Mouse (Mus musculus): ENCODE measurements around the gene Cryl1. TPM values are rescaled to one million over a fixed set of nuclear protein-coding genes. Genes with fewer than 3 reads are reported as not detected.
A peak's percentile ranks its signal among the peaks of the same experiment; 100 is the strongest.

Gene Cryl1
- polyA plus RNA-seq, 1 experiment from 2014 or later: 9.2 TPM

DNA sequence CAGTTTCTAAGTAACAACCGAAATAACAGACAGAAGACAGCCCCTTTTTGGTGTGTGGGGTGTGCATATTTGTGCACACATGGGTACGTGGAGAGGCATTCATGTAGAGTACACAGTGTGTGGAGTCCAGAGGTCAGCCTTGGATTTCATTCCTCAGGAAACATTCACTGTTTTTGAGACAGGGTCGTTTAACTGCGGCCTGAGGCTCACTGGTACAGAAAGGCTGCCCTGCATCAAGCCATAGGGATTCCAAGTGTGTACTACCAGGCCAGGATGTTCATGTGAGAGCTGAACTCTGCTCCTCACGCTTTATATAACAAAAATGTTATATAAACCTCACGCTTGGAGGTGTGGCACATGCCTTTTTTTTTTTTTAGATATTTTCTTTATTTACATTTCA, 34.5 kb downstream of the Cryl1 start:
- Histone ChIP-seq H3K4me3 (ENCODE audit: low read depth, low read length) (no peak overlapping the region), H3K9me3 (ENCODE audit: control insufficient read depth, low read length) (no peaks in the 10 kb centered on the region), H3K27me3 (ENCODE audit: control insufficient read depth, insufficient read depth, low read length) (no peaks in the 10 kb centered on the region), H3K9ac (replicated peaks; ENCODE audit: low read depth, low read length) (no peak overlapping the region), H3K36me3 (ENCODE audit: control insufficient read depth, insufficient read depth, low read length) (no peaks in the 10 kb centered on the region), H3K4me1 (ENCODE audit: control insufficient read depth, insufficient read depth, low read length) (no peaks in the 10 kb centered on the region), H3K4me2 (ENCODE audit: low read depth, low read length) (no peak overlapping the region), H3K27ac (ENCODE audit: low read depth, low read length) (no peak overlapping the region)
- WGBS: 88% methylated on average over 6 of the region's 6 CpGs
- peak; percentile 28; the same call in 1 of the 2 replicates for ATAC-seq (ENCODE audit: low read depth)

- H3K4me1 ChIP-seq (ENCODE audit: control insufficient read depth, insufficient read depth, low read length): no peaks in the 10 kb centered on the region
Observed at GRCm38 (mm10) chr14:57362726-57363660, 35.3 kb downstream of the Cryl1 start.

DNA sequence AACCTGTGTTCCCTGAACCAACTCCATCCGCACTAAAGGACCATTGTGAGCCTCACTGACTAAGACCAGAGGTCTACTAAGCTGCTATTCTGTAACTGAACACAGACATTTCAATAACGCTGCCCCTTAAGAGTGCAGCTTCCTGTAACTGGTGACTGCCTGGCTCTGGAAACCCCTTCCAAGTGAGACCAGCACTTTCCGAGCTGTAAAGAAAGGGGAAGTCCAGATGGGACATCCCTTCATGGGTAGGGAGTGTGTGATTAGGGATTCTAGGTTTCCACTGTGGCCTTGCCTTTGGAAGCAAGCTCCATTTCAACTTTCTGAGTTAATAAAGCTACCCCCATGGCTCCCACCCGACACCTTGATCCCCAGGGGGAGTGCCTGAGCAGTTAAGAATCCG, 41.3 kb downstream of the Cryl1 start:
- H3K9ac ChIP-seq (replicated peaks; ENCODE audit: low read depth, low read length): no peak overlapping the region
- no peaks in the 10 kb centered on the region for H3K36me3 ChIP-seq (ENCODE audit: control insufficient read depth, insufficient read depth, low read length)
- H3K27ac ChIP-seq (ENCODE audit: low read depth, low read length): no peak overlapping the region
- 78% methylated on average over 5 of the region's 5 CpGs for WGBS
- H3K4me2 ChIP-seq (ENCODE audit: low read depth, low read length): no peak overlapping the region
- H3K27me3 ChIP-seq (ENCODE audit: control insufficient read depth, insufficient read depth, low read length): no peaks in the 10 kb centered on the region
- no peak for ATAC-seq (ENCODE audit: low read depth)
- no peaks in the 10 kb centered on the region for H3K9me3 ChIP-seq (ENCODE audit: control insufficient read depth, low read length)
- H3K4me1 ChIP-seq (ENCODE audit: control insufficient read depth, insufficient read depth, low read length): no peaks in the 10 kb centered on the region
- H3K4me3 ChIP-seq (ENCODE audit: low read depth, low read length): no peak overlapping the region

More at GRCm38 (mm10) chr14:57362726-57363660, 35.3 kb downstream of the Cryl1 start:
- Histone ChIP-seq H3K27me3 (ENCODE audit: control insufficient read depth, insufficient read depth, low read length) (no peaks in the 10 kb centered on the region), H3K27ac (ENCODE audit: low read depth, low read length) (no peak overlapping the region), H3K4me3 (ENCODE audit: low read depth, low read length) (no peak overlapping the region), H3K36me3 (ENCODE audit: control insufficient read depth, insufficient read depth, low read length) (no peaks in the 10 kb centered on the region), H3K9ac (replicated peaks; ENCODE audit: low read depth, low read length) (no peak overlapping the region), H3K4me2 (ENCODE audit: low read depth, low read length) (peak overlapping the region; percentile 45), H3K9me3 (ENCODE audit: control insufficient read depth, low read length) (no peaks in the 10 kb centered on the region)
- 12% methylated on average over 30 of the region's 31 CpGs for WGBS
- ATAC-seq (ENCODE audit: low read depth): peak; percentile 87; the same call in 1 of the 2 replicates

DNA sequence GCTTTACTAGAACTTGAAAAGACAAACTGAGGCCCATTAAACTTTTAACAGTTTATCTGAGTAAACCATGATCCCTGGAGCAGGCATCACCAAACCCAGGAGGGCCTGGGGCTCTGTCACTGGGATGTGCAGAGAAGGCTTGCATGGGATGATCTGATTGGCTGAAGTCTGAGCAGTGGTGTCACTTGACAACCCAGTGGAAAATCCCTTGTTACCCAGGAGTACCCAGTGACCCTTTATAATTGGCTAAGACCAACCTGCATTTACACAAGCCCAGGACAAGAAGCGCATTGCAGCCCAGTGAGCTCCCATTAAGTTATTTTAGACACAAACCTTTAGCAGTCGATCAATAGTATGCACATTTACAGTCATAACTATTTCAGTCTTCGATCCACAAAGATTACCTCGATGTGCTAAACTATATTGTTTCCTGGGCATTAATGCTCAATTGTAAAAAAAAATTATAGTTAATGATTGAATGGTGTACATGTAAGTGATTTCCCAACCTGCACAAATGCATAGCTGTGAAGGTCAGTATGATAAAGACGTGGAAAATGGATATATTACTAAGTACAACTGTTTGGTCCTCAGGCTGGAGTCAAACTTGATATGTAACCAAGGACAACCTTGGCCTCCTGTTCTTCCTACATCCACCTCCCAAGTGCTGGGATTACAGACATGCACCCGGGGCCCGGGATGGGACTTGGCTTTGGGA, 46.7 kb downstream of the Cryl1 start:
- Histone ChIP-seq H3K4me3 (ENCODE audit: low read depth, low read length) (no peak overlapping the region), H3K9ac (replicated peaks; ENCODE audit: low read depth, low read length) (no peak overlapping the region), H3K4me2 (ENCODE audit: low read depth, low read length) (no peak overlapping the region), H3K27ac (ENCODE audit: low read depth, low read length) (no peak overlapping the region), H3K36me3 (ENCODE audit: control insufficient read depth, insufficient read depth, low read length) (no peaks in the 10 kb centered on the region), H3K9me3 (ENCODE audit: control insufficient read depth, low read length) (no peaks in the 10 kb centered on the region), H3K27me3 (ENCODE audit: control insufficient read depth, insufficient read depth, low read length) (no peaks in the 10 kb centered on the region), H3K4me1 (ENCODE audit: control insufficient read depth, insufficient read depth, low read length) (no peaks in the 10 kb centered on the region)
- 71% methylated on average over 7 of the region's 7 CpGs for WGBS
- no peak for ATAC-seq (ENCODE audit: low read depth)

- Histone ChIP-seq H3K4me1 (ENCODE audit: control insufficient read depth, insufficient read depth, low read length) (no peaks in the 10 kb centered on the region), H3K27me3 (ENCODE audit: control insufficient read depth, insufficient read depth, low read length) (no peaks in the 10 kb centered on the region), H3K27ac (ENCODE audit: low read depth, low read length) (no peak overlapping the region), H3K9ac (replicated peaks; ENCODE audit: low read depth, low read length) (no peak overlapping the region), H3K9me3 (ENCODE audit: control insufficient read depth, low read length) (no peaks in the 10 kb centered on the region), H3K4me3 (ENCODE audit: low read depth, low read length) (no peak overlapping the region), H3K36me3 (ENCODE audit: control insufficient read depth, insufficient read depth, low read length) (no peaks in the 10 kb centered on the region), H3K4me2 (ENCODE audit: low read depth, low read length) (no peak overlapping the region)
- ATAC-seq (ENCODE audit: low read depth): no peak
- 91% methylated on average over 10 of the region's 10 CpGs for WGBS
Observed at GRCm38 (mm10) chr14:57349955-57350354, 48.4 kb downstream of the Cryl1 start.

DNA sequence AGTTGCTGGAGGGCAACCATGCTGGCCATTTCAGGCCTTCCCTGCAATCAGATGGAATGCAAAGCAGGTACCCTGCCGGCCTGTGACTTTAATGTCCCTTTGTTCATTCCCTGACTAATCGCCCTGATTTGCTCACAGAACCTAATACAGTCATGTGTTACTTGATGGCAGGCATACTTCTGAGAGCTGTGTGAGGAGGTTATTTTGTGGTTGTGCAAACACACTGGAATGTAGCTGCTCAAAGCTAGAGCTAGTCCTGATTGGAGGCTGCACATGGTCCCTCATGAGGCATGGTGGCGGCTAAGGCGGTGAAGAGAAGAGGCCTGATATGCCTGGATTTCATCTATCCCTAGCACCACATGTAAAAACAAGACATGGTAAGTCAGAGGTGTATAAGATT, 50.2 kb downstream of the Cryl1 start:
- H3K9ac ChIP-seq (replicated peaks; ENCODE audit: low read depth, low read length): no peak overlapping the region
- 0 out of 2 replicates have a peak, but pooled peaks have one; percentile 21 for ATAC-seq (ENCODE audit: low read depth)
- no peaks in the 10 kb centered on the region for H3K4me1 ChIP-seq (ENCODE audit: control insufficient read depth, insufficient read depth, low read length)
- H3K27me3 ChIP-seq (ENCODE audit: control insufficient read depth, insufficient read depth, low read length): no peaks in the 10 kb centered on the region
- no peak overlapping the region for H3K4me3 ChIP-seq (ENCODE audit: low read depth, low read length)
- WGBS: 59% methylated on average over 4 of the region's 4 CpGs
- no peak overlapping the region for H3K4me2 ChIP-seq (ENCODE audit: low read depth, low read length)
- no peaks in the 10 kb centered on the region for H3K9me3 ChIP-seq (ENCODE audit: control insufficient read depth, low read length)
- no peaks in the 10 kb centered on the region for H3K36me3 ChIP-seq (ENCODE audit: control insufficient read depth, insufficient read depth, low read length)
- H3K27ac ChIP-seq (ENCODE audit: low read depth, low read length): no peak overlapping the region

- no peak overlapping the region for H3K27ac ChIP-seq (ENCODE audit: low read depth, low read length)
- H3K4me1 ChIP-seq (ENCODE audit: control insufficient read depth, insufficient read depth, low read length): no peaks in the 10 kb centered on the region
- no peaks in the 10 kb centered on the region for H3K36me3 ChIP-seq (ENCODE audit: control insufficient read depth, insufficient read depth, low read length)
- H3K27me3 ChIP-seq (ENCODE audit: control insufficient read depth, insufficient read depth, low read length): no peaks in the 10 kb centered on the region
- no peak for ATAC-seq (ENCODE audit: low read depth)
- H3K9ac ChIP-seq (replicated peaks; ENCODE audit: low read depth, low read length): no peak overlapping the region
- H3K4me2 ChIP-seq (ENCODE audit: low read depth, low read length): no peak overlapping the region
- no peaks in the 10 kb centered on the region for H3K9me3 ChIP-seq (ENCODE audit: control insufficient read depth, low read length)
- WGBS: 100% methylated on average over 3 of the region's 3 CpGs
- no peak overlapping the region for H3K4me3 ChIP-seq (ENCODE audit: low read depth, low read length)
Observed at GRCm38 (mm10) chr14:57346135-57346534, 52.2 kb downstream of the Cryl1 start.

GRCm38 (mm10) chr14:57344781-57345492, 53.4 kb downstream of the Cryl1 start:
- ATAC-seq (ENCODE audit: low read depth): no peak; the same call in 1 of the 2 replicates
- 79% methylated on average over 25 of the region's 25 CpGs for WGBS
- H3K27me3 ChIP-seq (ENCODE audit: control insufficient read depth, insufficient read depth, low read length): no peaks in the 10 kb centered on the region
- no peak overlapping the region for H3K9ac ChIP-seq (replicated peaks; ENCODE audit: low read depth, low read length)
- H3K4me2 ChIP-seq (ENCODE audit: low read depth, low read length): no peak overlapping the region
- no peak overlapping the region for H3K4me3 ChIP-seq (ENCODE audit: low read depth, low read length)
- H3K9me3 ChIP-seq (ENCODE audit: control insufficient read depth, low read length): no peaks in the 10 kb centered on the region
- H3K4me1 ChIP-seq (ENCODE audit: control insufficient read depth, insufficient read depth, low read length): no peaks in the 10 kb centered on the region
- H3K36me3 ChIP-seq (ENCODE audit: control insufficient read depth, insufficient read depth, low read length): no peaks in the 10 kb centered on the region
- no peak overlapping the region for H3K27ac ChIP-seq (ENCODE audit: low read depth, low read length)
